Mouse (Mus musculus) skeletal muscle tissue, adult 2 months (tissue): ENCODE measurements around the gene Nfkb1.

Experiments
- DNase-seq: peaks from one replicate; pipeline ENCODE4 v3.0.0-alpha.2; 2012; ENCODE audit warnings: low read depth, low spot score

The Nfkb1 gene

DNA sequence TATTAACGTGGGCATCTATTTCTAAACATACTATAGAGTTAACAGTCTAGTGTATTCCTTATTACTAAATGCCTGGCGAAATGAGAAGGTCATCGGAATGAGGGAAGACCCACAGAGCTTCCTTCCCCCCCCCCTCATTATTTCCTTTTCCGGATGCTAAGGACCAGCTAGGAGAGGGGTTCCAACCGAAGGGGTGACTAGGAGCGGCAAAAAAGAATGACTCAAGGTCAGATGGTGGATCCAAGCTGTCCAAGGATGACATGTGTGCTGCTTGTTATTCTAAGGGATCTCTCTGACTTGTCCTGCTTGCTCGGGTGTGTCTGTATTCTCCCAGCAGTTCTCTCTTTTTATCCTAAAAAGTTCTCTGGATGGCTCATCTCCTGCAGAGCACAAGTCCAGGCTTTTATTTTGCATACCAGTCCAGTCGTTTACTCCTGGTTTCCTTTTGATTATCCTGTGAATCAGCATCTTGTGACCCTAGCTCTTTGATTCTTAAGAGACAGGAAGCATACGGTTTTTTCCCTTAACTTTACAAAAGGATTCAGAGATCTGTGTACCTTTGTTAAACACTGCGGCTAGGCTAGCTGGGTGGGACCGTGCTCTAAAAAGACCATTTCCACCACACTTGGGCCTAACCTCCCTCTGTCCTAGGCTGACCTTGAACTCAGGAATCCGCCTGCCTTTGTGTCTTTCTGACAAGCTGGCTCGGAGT lies 145.0 kb downstream of the Nfkb1 start:
- no peak for DNase-seq
